Mouse (Mus musculus): ENCODE results near the gene Lipm.

Lipm gene

DNA sequence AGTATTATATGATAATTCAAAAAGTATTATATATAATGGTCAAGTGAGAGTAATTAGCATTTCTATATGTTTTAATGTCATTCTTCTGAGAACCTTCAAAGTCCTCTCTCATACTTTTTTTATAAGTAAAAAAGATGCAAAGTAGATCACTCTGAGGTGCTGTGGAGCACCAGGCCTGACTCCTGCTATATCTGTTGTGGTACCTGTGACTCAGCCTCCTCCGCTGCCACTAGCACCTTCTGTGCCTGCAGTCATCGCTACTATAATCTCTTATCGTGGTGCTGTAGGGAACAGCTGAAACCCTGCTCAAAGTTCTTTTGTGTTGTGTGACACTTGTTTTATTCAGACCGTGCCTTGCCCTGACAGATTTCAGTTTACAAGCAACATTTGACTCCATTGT lies 65.7 kb downstream of the Lipm start:
- no peak for DNase-seq

DNA sequence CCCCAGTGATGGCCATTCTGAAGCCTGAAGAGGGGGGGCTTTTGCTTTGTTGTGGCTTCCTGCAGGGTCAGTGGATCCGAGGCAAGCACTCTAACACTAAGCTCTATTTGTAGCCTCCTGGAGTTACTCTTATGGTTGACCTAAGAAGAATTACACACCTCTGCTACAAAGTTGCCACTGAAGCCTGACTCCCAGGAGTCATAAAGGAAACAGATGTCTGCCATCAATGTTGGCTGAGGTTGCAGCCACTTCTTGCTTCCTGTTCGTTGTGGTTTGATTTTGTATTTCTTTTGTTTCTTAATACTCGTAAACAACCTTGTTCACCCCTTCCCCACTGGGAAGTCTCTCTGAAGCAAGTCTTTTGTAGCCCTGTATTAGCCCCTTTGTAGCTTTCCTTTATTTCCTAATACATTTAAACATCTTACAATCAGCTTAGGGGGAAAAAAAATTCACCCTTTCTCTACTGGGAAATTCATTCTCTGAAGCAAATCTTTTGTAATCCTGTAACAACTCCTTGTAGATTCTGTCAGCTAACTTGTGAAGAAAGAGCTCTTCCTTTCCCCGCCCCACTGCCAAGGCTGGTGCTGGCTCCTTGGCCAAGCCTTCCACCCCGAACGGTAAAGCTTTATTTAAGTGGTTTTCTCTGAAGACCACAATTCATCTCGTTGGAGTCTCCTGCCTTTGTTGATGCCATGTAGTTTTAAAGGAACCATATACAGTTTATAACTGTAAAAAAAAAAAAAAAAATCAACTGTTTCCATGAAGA lies 67.3 kb downstream of the Lipm start:
- DNase-seq, result no peak

DNA sequence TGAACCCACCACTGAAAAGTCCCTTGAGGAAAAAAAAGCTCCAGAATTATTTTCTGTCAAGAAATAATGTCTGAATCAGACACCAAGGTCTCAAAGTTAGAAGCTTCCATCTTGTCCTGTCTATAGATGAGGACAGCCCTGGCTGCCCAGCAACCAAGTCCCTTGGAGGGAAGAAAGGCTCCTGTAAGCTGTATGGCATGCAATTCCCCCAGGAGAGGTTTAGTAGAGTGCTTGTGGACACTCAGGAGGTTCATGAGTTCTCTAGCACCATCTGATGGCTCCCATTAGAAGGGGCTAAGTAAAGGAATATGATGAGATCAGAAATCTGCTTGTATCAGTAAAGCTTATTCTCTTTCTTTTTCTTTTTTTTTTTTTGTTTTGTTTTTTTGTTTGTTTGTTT lies 68.4 kb downstream of the Lipm start:
- DNase-seq, result no peak

DNA sequence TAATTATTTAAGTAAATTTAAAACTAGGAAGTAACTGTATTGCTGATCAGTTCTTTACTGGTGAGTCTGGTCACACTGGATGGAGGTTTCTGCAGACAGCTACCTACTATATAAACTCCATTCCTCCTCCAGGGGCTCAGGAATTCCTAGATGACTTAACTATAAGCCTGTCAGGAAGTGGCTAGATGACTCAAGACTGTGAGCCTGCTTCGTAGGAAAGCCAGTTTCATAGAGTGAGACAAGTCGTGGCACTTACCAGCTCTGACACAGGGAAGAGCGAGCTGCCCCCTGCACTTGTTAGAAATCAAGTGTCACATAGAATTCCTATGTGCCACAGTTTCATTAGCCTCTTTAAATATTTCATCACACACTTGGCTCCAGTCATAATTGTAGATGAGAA lies 70.4 kb downstream of the Lipm start:
- DNase-seq, result no peak
